ENCODE assay signal across 20 mouse cellular contexts in the genomic region with DNA sequence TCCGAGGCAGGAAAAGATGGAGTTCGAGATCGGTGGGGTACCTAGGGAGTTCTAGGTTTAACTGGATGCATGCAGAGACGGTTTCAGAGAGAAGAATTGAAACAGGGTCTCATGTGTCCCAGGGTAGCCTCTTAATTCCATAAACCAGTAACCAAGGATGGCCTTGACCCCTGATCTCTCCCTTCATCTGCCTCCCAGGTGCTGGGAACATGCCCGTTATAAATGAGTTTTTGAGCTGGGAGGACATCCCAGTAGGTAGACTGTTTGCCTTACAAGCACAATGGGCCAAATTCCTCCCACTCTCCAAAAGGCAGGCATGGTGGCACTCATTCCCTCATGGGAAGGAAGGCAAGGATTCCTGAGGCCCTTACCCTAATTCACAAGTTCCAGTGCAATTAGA.
"Had no signal": no experiment of that assay in that cellular context is flagged by ENCODE, and none has a peak within 500 bp of the region (broad histone marks: within the 10 kb centered on the region; RNA-seq: fewer than 3 reads in every experiment).

No protein-coding gene starts in this region.

- H3K9me3 ChIP-seq: liver, embryonic 15.5 days; lung, embryonic 15.5 days; midbrain, embryonic 10.5 days; midbrain, embryonic 12.5 days; neural tube, embryonic 12.5 days had no signal

- H3K4me2 ChIP-seq: liver, embryonic 15.5 days; lung, embryonic 15.5 days; midbrain, embryonic 12.5 days; neural tube, embryonic 12.5 days had no signal

- DNase-seq: liver, postnatal 0 days; lung, adult 2 months; lung, postnatal 14 days; lung, postnatal 36 days; midbrain, embryonic 14.5 days; retina, postnatal 1 day; right cerebral cortex, adult 18-20 months; right cerebral cortex, postnatal 25 days; right cerebral cortex, postnatal 4 days; spleen, adult 18-20 months; thymus, adult 18-20 months; thymus, postnatal 14 days; thymus, postnatal 36 days had no signal

- ATAC-seq: liver, postnatal 0 days; lung, postnatal 0 days had no signal

- H3K4me3 ChIP-seq: liver, embryonic 15.5 days; lung, embryonic 15.5 days; midbrain, embryonic 10.5 days; midbrain, embryonic 12.5 days; neural tube, embryonic 12.5 days had no signal

- H3K9ac ChIP-seq: liver, embryonic 15.5 days; liver, postnatal 0 days; lung, embryonic 15.5 days; midbrain, embryonic 12.5 days; neural tube, embryonic 12.5 days had no signal

- H3K36me3 ChIP-seq: liver, embryonic 15.5 days; lung, embryonic 15.5 days; midbrain, embryonic 10.5 days; midbrain, embryonic 12.5 days; neural tube, embryonic 12.5 days had no signal

- H3K27ac ChIP-seq: liver, embryonic 15.5 days; lung, embryonic 15.5 days; macrophage; midbrain, embryonic 10.5 days; midbrain, embryonic 12.5 days; neural tube, embryonic 12.5 days had no signal
